Mouse (Mus musculus) neural tube, embryonic 11.5 days (tissue): Measurements from ENCODE around the gene Gm49380. TPM values are rescaled to one million over a fixed set of nuclear protein-coding genes. Genes with fewer than 3 reads are reported as not detected.
A peak's percentile ranks its signal among the peaks of the same experiment; 100 is the strongest.

Experiments used
- ATAC-seq: fragments of 200-750 bp; cut with Nextera tagmentation; 2 replicates; pipeline ENCODE4 v1.8.0; 2017; ENCODE audit warnings: moderate number of reproducible peaks, mild to moderate bottlenecking, moderate TSS enrichment, moderate library complexity; ENCODE audit not compliant: insufficient read depth, low FRiP score, low TSS enrichment
- DNase-seq: peaks from one replicate; pipeline ENCODE4 v3.0.0-alpha.2; 2015; ENCODE audit warnings: low spot score
- H3K27ac ChIP-seq: fragments of 300-500 bp; sonication (generic); 2 replicates; pipeline ENCODE4 v1.5.1; 2014; ENCODE audit warnings: low read depth, mild to moderate bottlenecking, low read length
- H3K27me3 ChIP-seq: fragments of 300-500 bp; sonication (generic); 2 replicates; pipeline ENCODE4 v1.6.1; 2014; ENCODE audit warnings: mild to moderate bottlenecking, low read length, mixed read lengths; ENCODE audit not compliant: control insufficient read depth, insufficient read depth
- H3K36me3 ChIP-seq: fragments of 300-500 bp; sonication (generic); 2 replicates; pipeline ENCODE4 v1.6.1; 2014; ENCODE audit warnings: mild to moderate bottlenecking, low read length, moderate library complexity, mixed read lengths; ENCODE audit not compliant: control insufficient read depth, insufficient read depth
- H3K4me1 ChIP-seq: fragments of 300-500 bp; sonication (generic); 2 replicates; pipeline ENCODE4 v1.6.1; 2014; ENCODE audit warnings: low read length, mixed read lengths; ENCODE audit not compliant: control insufficient read depth, insufficient read depth
- H3K4me2 ChIP-seq: fragments of 300-500 bp; sonication (generic); 2 replicates; pipeline ENCODE4 v1.6.1; 2014; ENCODE audit warnings: low read depth, mild to moderate bottlenecking, moderate library complexity
- H3K4me3 ChIP-seq: fragments of 300-500 bp; sonication (generic); 2 replicates; pipeline ENCODE4 v1.5.1; 2014; ENCODE audit warnings: low read depth, low read length
- H3K9ac ChIP-seq: fragments of 300-500 bp; sonication (generic); 2 replicates; pipeline ENCODE4 v1.6.1; 2014; ENCODE audit warnings: mild to moderate bottlenecking, low read length
- H3K9me3 ChIP-seq: fragments of 300-500 bp; sonication (generic); 2 replicates; pipeline ENCODE4 v1.6.1; 2016; ENCODE audit warnings: low read length; ENCODE audit not compliant: control insufficient read depth
- WGBS: fragments of 180-500 bp; shearing (Covaris S2); extraction: QIAGEN DNeasy Blood & Tissue Kit; methylation state at CpG from one replicate; pipeline ENCODE4 v1.1.7; 2014; 5-methylcytosine and 5-hydroxymethylcytosine counted together
- polyA plus RNA-seq: library from polyadenylated mRNA; unstranded; fragments of >200 nt; fragmentation: Nextera tagmentation; extraction: Ambion mirVana; gene quantifications from 2 replicates; pipeline ENCODE4 v1.2.1, GENCODE M21; 2014

The Gm49380 gene
- polyA plus RNA-seq, 1 experiment from 2014 or later: 0.95 TPM

DNA sequence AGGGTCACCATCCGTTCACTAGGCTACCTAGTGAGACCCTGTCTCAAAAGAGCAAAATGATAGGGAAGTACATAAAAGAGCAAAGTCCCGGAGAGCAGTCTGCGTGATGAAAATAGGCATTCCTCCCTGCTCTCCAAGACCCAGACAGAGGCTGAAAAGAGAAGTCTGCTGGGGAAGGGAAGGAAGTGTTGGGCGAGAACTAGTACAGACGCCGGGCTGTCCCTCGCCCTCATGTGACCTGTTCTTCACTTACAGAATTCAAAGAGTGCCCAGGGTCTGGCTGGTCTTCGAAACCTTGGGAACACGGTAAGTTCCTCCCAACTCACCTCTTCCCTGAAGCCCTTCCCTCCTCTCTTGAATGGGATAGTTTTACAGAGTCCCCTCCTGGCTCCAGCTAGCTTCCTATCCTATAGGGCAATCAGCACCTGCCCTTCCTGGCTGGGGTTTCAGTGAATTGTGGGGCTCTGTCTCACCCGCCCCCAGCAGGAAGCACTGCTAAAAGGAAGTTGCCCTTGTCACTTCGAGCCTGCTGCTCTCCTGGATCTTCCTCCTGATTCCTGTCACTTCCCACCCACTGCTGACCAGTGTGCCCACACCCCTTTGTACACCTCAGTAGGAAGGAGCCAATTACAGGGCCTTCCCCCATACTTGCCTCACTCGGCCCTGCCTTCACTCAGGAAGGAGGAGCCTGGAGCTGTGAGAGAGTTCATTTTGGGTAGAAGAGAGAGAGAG lies 24.3 kb downstream of the Gm49380 start:
- no peak for DNase-seq
- Histone ChIP-seq H3K9ac (no peak overlapping the region), H3K27ac (no peak overlapping the region), H3K9me3 (no peaks in the 10 kb centered on the region), H3K4me1 (peaks cover 10% of the 10 kb centered on the region), H3K36me3 (no peaks in the 10 kb centered on the region; the same call in 1 of the 2 replicates), H3K27me3 (peaks cover 8% of the 10 kb centered on the region), H3K4me2 (no peak overlapping the region), H3K4me3 (no peak overlapping the region)
- no peak for ATAC-seq
- 55% methylated on average over 12 of the region's 12 CpGs for WGBS

DNA sequence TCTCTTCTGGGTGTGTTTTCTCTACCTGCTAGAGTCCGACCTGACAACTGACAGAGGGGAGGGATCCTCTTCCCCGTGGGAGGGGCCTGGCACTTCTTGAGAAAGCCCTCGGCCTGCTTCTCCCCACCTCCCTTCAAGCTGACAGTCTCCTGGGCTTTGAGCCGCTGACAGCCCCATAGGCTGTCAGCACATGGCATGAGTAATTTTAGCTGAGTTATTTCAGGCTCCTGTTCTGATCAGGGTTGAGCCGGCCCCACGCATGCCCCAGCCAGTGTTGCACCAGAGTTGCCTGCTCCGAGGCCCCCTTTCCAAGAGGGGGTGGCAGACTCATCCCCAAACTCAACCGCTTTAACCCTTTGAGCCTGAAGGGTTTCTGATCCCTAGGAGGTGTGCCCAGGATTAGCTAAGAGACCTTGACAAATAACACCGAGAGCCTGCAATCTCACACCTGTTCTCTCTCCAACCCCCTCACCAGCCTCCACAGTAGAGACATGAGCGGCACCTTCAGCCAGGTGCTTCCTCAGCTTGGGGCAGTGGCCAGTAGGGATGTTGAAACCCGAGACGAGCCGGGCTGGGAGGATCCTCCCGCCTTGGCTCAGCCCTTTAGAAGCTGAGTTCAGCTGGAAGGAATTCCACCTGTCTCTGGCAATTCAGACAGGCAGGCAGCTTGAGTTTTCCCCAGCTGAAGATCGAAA lies 25.4 kb downstream of the Gm49380 start:
- peaks cover 14% of the 10 kb centered on the region for H3K4me1 ChIP-seq
- H3K27me3 ChIP-seq: peaks cover 13% of the 10 kb centered on the region
- ATAC-seq (no peak), DNase-seq (no peak)
- 12% methylated on average over 15 of the region's 15 CpGs for WGBS
- no peak overlapping the region for H3K9ac ChIP-seq
- no peaks in the 10 kb centered on the region for H3K9me3 ChIP-seq
- no peak overlapping the region for H3K4me3 ChIP-seq
- H3K4me2 ChIP-seq: no peak overlapping the region
- H3K36me3 ChIP-seq: no peaks in the 10 kb centered on the region; the same call in 1 of the 2 replicates
- H3K27ac ChIP-seq: no peak overlapping the region

GRCm38 (mm10) chr9:44086960-44087359 lies 26.3 kb downstream of the Gm49380 start:
- no peak overlapping the region for H3K4me3 ChIP-seq
- no peak overlapping the region for H3K9ac ChIP-seq
- peaks cover 13% of the 10 kb centered on the region for H3K27me3 ChIP-seq
- DNase-seq (no peak), ATAC-seq (no peak)
- H3K4me2 ChIP-seq: no peak overlapping the region
- H3K9me3 ChIP-seq: no peaks in the 10 kb centered on the region
- no peak overlapping the region for H3K27ac ChIP-seq
- no peaks in the 10 kb centered on the region; the same call in 1 of the 2 replicates for H3K36me3 ChIP-seq
- WGBS: 48% methylated on average over 10 of the region's 10 CpGs
- peaks cover 14% of the 10 kb centered on the region for H3K4me1 ChIP-seq

DNA sequence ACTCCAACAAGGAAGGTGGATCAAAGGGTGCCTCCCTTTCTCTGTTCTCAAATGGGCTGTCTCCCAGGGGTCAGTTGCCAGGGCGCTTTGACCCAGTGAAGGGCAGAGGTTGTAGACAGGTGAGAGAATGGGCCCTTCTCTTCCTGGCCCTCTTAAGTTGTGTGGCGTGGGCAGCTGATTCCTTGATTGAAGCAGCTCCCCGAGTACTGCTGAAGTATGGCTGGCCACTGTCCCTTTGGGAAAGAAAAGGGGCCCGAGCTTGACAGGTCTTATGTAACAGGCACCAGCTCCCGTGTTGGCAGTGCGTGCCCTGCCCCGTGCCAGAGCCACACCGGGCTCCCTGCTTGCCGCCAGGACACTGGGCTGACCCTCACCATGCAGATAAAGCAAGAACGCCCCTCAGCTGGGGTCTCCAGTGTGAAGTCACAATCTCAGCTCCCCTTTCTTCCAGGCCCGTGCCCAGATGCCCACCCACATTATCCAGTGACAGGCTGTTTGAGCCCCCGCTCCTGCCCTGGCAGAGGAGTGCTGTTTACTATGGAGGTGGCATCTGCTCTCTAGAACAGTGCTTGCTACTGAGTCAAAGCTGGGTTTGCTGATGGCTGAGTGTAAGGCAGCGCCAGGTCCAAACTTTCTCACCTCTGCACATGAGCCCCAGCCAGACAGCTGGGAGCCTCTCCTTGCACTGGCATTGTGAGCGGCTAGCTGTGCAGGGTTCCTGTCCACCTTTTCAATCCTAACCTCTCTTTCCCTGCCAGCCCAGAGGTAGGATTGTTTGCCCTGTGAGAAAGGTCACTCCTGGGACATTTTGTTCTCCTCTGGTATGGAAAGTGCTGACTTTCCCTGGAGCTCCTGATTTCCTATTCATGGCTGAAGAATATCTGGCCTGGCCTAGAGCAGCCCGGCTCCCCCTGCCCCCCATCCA lies 27.3 kb downstream of the Gm49380 start:
- no peak overlapping the region; the same call in 1 of the 2 replicates for H3K4me2 ChIP-seq
- H3K4me1 ChIP-seq: peaks cover 14% of the 10 kb centered on the region
- no peaks in the 10 kb centered on the region; the same call in 1 of the 2 replicates for H3K36me3 ChIP-seq
- H3K27ac ChIP-seq: no peak overlapping the region
- 66% methylated on average over 15 of the region's 15 CpGs for WGBS
- no peaks in the 10 kb centered on the region for H3K9me3 ChIP-seq
- peaks cover 13% of the 10 kb centered on the region for H3K27me3 ChIP-seq
- DNase-seq: no peak
- H3K4me3 ChIP-seq: no peak overlapping the region; the same call in 1 of the 2 replicates
- no peak overlapping the region for H3K9ac ChIP-seq
- ATAC-seq: no peak

DNA sequence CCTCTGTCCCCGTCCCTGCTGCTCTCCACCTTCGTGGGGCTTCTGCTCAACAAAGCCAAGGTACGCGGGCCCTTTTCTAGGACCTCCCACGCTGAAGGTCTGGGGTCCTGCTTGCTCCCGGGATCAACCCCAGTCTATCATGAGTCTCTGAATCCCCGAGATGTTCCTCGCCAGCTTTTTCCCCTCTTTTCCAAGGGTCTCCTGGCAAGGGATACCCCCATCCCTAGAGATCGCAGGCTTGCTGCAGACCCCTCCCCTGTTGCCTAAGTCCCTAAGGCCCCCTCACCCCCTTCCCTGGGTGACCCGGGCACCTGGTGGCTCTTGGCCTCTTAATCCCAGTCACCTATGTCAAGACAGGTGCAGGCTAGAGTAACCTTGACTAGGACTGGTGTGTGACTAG lies 28.0 kb downstream of the Gm49380 start:
- peak overlapping the region; percentile 58 for H3K4me3 ChIP-seq
- H3K36me3 ChIP-seq: no peaks in the 10 kb centered on the region
- ATAC-seq (no peak), DNase-seq (no peak)
- H3K4me2 ChIP-seq: peak overlapping the region; percentile 99
- H3K9ac ChIP-seq: peak overlapping the region; percentile 71
- WGBS: 4% methylated on average over 10 of the region's 10 CpGs
- peaks cover 14% of the 10 kb centered on the region for H3K4me1 ChIP-seq
- peaks cover 13% of the 10 kb centered on the region for H3K27me3 ChIP-seq
- no peak overlapping the region for H3K27ac ChIP-seq
- H3K9me3 ChIP-seq: no peaks in the 10 kb centered on the region

- peaks cover 13% of the 10 kb centered on the region for H3K27me3 ChIP-seq
- DNase-seq (peak; percentile 87), ATAC-seq (peak; percentile 76)
- peak overlapping the region; percentile 99 for H3K4me2 ChIP-seq
- peaks cover 14% of the 10 kb centered on the region for H3K4me1 ChIP-seq
- H3K9me3 ChIP-seq: no peaks in the 10 kb centered on the region
- WGBS: under 1% methylated on average over 61 of the region's 62 CpGs
- no peak overlapping the region for H3K27ac ChIP-seq
- H3K36me3 ChIP-seq: no peaks in the 10 kb centered on the region
- peak overlapping the region; percentile 71 for H3K9ac ChIP-seq
- H3K4me3 ChIP-seq: peak overlapping the region; percentile 58
Measured at GRCm38 (mm10) chr9:44084659-44085229, 28.6 kb downstream of the Gm49380 start.

DNA sequence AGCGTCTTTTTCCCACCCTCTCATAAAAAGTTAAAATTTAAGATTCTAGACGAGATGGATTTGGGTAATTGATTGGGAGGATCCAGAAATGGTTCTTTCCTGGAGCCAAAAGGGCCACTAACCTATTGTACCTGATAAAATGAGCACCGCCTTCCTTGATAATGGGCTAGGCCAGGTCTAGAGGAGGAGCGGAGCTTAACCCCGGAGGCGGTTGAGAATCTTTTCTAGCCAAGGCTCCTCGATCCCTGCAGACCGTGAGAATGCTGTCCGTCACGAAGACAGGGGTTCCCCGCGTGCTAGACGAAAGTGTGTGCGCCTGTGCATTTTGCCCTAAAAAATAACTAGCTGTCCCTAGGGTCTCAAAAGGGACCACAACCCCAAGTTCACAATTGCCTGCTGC lies 29.1 kb downstream of the Gm49380 start:
- Histone ChIP-seq H3K4me2 (peak overlapping the region; percentile 99), H3K9ac (no peak overlapping the region), H3K36me3 (no peaks in the 10 kb centered on the region), H3K4me3 (peak overlapping the region; percentile 58), H3K9me3 (no peaks in the 10 kb centered on the region), H3K4me1 (peaks cover 14% of the 10 kb centered on the region), H3K27me3 (peaks cover 13% of the 10 kb centered on the region), H3K27ac (no peak overlapping the region)
- ATAC-seq: peak; percentile 45
- WGBS: 1% methylated on average over 14 of the region's 14 CpGs
- no peak for DNase-seq
